Mouse (Mus musculus) lung, postnatal 0 days (tissue): Measurements from ENCODE around the gene Tbc1d12. TPM values are rescaled to one million over a fixed set of nuclear protein-coding genes. Genes with fewer than 3 reads are reported as not detected.
A peak's percentile ranks its signal among the peaks of the same experiment; 100 is the strongest.

Experiments used
- ATAC-seq: fragments of 200-750 bp; cut with Nextera tagmentation; 2 replicates; pipeline ENCODE4 v1.8.0; 2017; ENCODE audit warnings: moderate library complexity
- DNase-seq: peaks from one replicate; pipeline ENCODE4 v3.0.0-alpha.2; 2016; ENCODE audit warnings: low spot score
- H3K27ac ChIP-seq: fragments of 300-500 bp; sonication (generic); 2 replicates; pipeline ENCODE4 v1.5.1; 2014; ENCODE audit warnings: antibody characterized with exemption, mild to moderate bottlenecking, low read length, mixed read lengths
- H3K27me3 ChIP-seq: fragments of 300-500 bp; sonication (generic); replicated peaks from 2 replicates; pipeline ENCODE4 v1.6.1; 2014; ENCODE audit warnings: low read length, mixed read lengths; ENCODE audit not compliant: insufficient read depth
- H3K36me3 ChIP-seq: fragments of 300-500 bp; sonication (generic); 2 replicates; pipeline ENCODE4 v1.6.1; 2014; ENCODE audit warnings: low read length, mixed read lengths; ENCODE audit not compliant: insufficient read depth
- H3K4me1 ChIP-seq: fragments of 300-500 bp; sonication (generic); 2 replicates; pipeline ENCODE4 v1.6.1; 2014; ENCODE audit warnings: antibody characterized with exemption, low read depth, low read length, mixed read lengths; ENCODE audit not compliant: insufficient read depth
- H3K4me2 ChIP-seq: fragments of 300-500 bp; sonication (generic); replicated peaks from 2 replicates; pipeline ENCODE4 v1.6.1; 2014; ENCODE audit warnings: low read depth, mild to moderate bottlenecking, low read length, moderate library complexity, mixed read lengths
- H3K4me3 ChIP-seq: fragments of 300-500 bp; sonication (generic); 2 replicates; pipeline ENCODE4 v1.5.1; 2014; ENCODE audit warnings: low read depth, low read length
- H3K9ac ChIP-seq: fragments of 300-500 bp; sonication (generic); replicated peaks from 2 replicates; pipeline ENCODE4 v1.6.1; 2014; ENCODE audit warnings: low read depth, mild to moderate bottlenecking
- H3K9me3 ChIP-seq: fragments of 300-500 bp; sonication (generic); 2 replicates; pipeline ENCODE4 v1.6.1; 2016; ENCODE audit warnings: low read length, mixed read lengths
- CTCF ChIP-seq: IDR thresholded peaks from 2 replicates; pipeline ENCODE4 v1.5.1; 2016; ENCODE audit warnings: antibody characterized with exemption, mild to moderate bottlenecking
- EP300 ChIP-seq: IDR thresholded peaks from 2 replicates; pipeline ENCODE4 v1.6.1; 2016; ENCODE audit warnings: antibody characterized with exemption, mild to moderate bottlenecking, control low read depth
- WGBS: fragments of 180-500 bp; shearing (Covaris S2); extraction: QIAGEN DNeasy Blood & Tissue Kit; methylation state at CpG from one replicate; pipeline ENCODE4 v1.1.7; 2014; 5-methylcytosine and 5-hydroxymethylcytosine counted together
- polyA plus RNA-seq: library from polyadenylated mRNA; unstranded; fragments of >200 nt; fragmentation: Nextera tagmentation; extraction: Ambion mirVana; gene quantifications from 2 replicates; pipeline ENCODE4 v1.2.1, GENCODE M21; 2015

Tbc1d12 gene
- polyA plus RNA-seq, 1 experiment from 2014 or later, result 2.8 TPM

- no peak overlapping the region for H3K9ac ChIP-seq
- TF ChIP-seq EP300, result no peak
- TF ChIP-seq CTCF, result peak; percentile 50
- H3K27me3 ChIP-seq, result no peaks in the 10 kb centered on the region
- DNase-seq (peak; percentile 18), ATAC-seq (peak; percentile 50; the same call in 1 of the 2 replicates)
- WGBS, result 43% methylated on average over 12 of the region's 12 CpGs
- H3K4me1 ChIP-seq, result no peaks in the 10 kb centered on the region
- no peak overlapping the region for H3K4me2 ChIP-seq
- H3K36me3 ChIP-seq, result no peaks in the 10 kb centered on the region
- no peak overlapping the region for H3K27ac ChIP-seq
- no peaks in the 10 kb centered on the region for H3K9me3 ChIP-seq
- no peak overlapping the region for H3K4me3 ChIP-seq
Observed at GRCm38 (mm10) chr19:38901146-38902135, 65.1 kb downstream of the Tbc1d12 start.

GRCm38 (mm10) chr19:38902501-38902900 is 66.1 kb downstream of the Tbc1d12 start:
- ATAC-seq (no peak), DNase-seq (no peak)
- Histone ChIP-seq H3K27me3 (no peaks in the 10 kb centered on the region), H3K4me3 (no peak overlapping the region), H3K9me3 (no peaks in the 10 kb centered on the region), H3K27ac (no peak overlapping the region), H3K36me3 (no peaks in the 10 kb centered on the region), H3K4me1 (no peaks in the 10 kb centered on the region), H3K9ac (no peak overlapping the region), H3K4me2 (no peak overlapping the region)
- TF ChIP-seq CTCF (no peak), EP300 (no peak)
- WGBS, result 87% methylated on average over 5 of the region's 5 CpGs

GRCm38 (mm10) chr19:38913786-38914185 is 77.4 kb downstream of the Tbc1d12 start:
- DNase-seq (no peak), ATAC-seq (no peak)
- H3K9ac ChIP-seq, result no peak overlapping the region
- H3K4me1 ChIP-seq, result no peaks in the 10 kb centered on the region
- WGBS, result 88% methylated on average over 9 of the region's 9 CpGs
- 0 out of 2 replicates have a peak, but pooled peaks cover 11% of the 10 kb centered on the region for H3K36me3 ChIP-seq
- H3K27ac ChIP-seq, result no peak overlapping the region
- no peaks in the 10 kb centered on the region for H3K9me3 ChIP-seq
- H3K27me3 ChIP-seq, result no peaks in the 10 kb centered on the region
- no peak overlapping the region for H3K4me3 ChIP-seq
- TF ChIP-seq EP300, result no peak
- TF ChIP-seq CTCF, result no peak
- H3K4me2 ChIP-seq, result no peak overlapping the region

- no peaks in the 10 kb centered on the region for H3K4me1 ChIP-seq
- no peak overlapping the region for H3K4me3 ChIP-seq
- WGBS, result 90% methylated on average over 15 of the region's 15 CpGs
- no peak for DNase-seq
- H3K27ac ChIP-seq, result no peak overlapping the region
- no peaks in the 10 kb centered on the region for H3K27me3 ChIP-seq
- no peak overlapping the region for H3K4me2 ChIP-seq
- ATAC-seq, result no peak
- TF ChIP-seq EP300, result no peak
- no peak for TF ChIP-seq CTCF
- no peaks in the 10 kb centered on the region for H3K9me3 ChIP-seq
- 0 out of 2 replicates have a peak, but pooled peaks cover 11% of the 10 kb centered on the region for H3K36me3 ChIP-seq
- H3K9ac ChIP-seq, result no peak overlapping the region
Observed at GRCm38 (mm10) chr19:38914926-38915325, 78.5 kb downstream of the Tbc1d12 start.

- no peaks in the 10 kb centered on the region for H3K27me3 ChIP-seq
- ATAC-seq, result no peak
- TF ChIP-seq EP300, result no peak
- TF ChIP-seq CTCF, result peak; percentile 74
- no peak overlapping the region for H3K4me2 ChIP-seq
- H3K27ac ChIP-seq, result no peak overlapping the region
- no peaks in the 10 kb centered on the region for H3K4me1 ChIP-seq
- H3K9me3 ChIP-seq, result no peaks in the 10 kb centered on the region
- 0 out of 2 replicates have a peak, but pooled peaks cover 11% of the 10 kb centered on the region for H3K36me3 ChIP-seq
- WGBS, result 45% methylated on average over 3 of the region's 3 CpGs
- no peak overlapping the region for H3K4me3 ChIP-seq
- peak; percentile 19 for DNase-seq
- no peak overlapping the region for H3K9ac ChIP-seq
Observed at GRCm38 (mm10) chr19:38915677-38916076, 79.3 kb downstream of the Tbc1d12 start.

- WGBS, result 95% methylated on average over 10 of the region's 11 CpGs
- Histone ChIP-seq H3K36me3 (no peaks in the 10 kb centered on the region), H3K4me1 (no peaks in the 10 kb centered on the region), H3K27me3 (no peaks in the 10 kb centered on the region), H3K9me3 (no peaks in the 10 kb centered on the region), H3K4me3 (no peak overlapping the region), H3K27ac (no peak overlapping the region), H3K4me2 (no peak overlapping the region), H3K9ac (no peak overlapping the region)
- DNase-seq, result no peak
- TF ChIP-seq EP300 (no peak), CTCF (no peak)
- no peak for ATAC-seq
Observed at GRCm38 (mm10) chr19:38928481-38929158, 92.2 kb downstream of the Tbc1d12 start.
